Mouse (Mus musculus): ENCODE results near the gene 1700067K01Rik. TPM values are rescaled to one million over a fixed set of nuclear protein-coding genes. Genes with fewer than 3 reads are reported as not detected.

Gene 1700067K01Rik
- polyA plus RNA-seq, 1 experiment from 2014 or later = 0.68 TPM

DNA sequence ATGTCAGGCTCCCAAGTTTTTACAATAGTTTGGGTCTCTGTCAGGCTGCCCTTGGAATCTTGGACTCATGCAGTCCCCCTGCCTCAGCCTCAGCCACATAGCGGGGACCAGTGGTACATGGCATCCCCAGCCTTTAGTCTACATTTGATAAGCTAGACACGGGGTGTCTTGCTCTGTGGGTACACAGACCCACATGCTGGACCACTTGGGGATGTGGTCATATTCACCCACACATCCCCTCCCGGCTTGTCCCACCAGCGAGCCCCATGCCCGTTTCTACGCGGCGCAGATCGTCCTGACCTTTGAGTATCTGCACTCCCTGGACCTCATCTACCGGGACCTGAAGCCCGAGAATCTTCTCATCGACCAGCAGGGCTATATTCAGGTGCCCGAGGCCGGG is 11.1 kb upstream of the 1700067K01Rik start:
- H3K36me3 ChIP-seq = peaks cover 47% of the 10 kb centered on the region
- no peaks in the 10 kb centered on the region for H3K4me1 ChIP-seq
- WGBS = 95% methylated on average over 14 of the region's 14 CpGs
- H3K27me3 ChIP-seq (replicated peaks) = no peaks in the 10 kb centered on the region
- no peak for ATAC-seq (ENCODE audit: insufficient read depth, low FRiP score, low read depth)
- no peak overlapping the region for H3K4me2 ChIP-seq
- H3K27ac ChIP-seq = no peak overlapping the region
- no peak overlapping the region for H3K4me3 ChIP-seq (replicated peaks)
- no peak overlapping the region for H3K9ac ChIP-seq
- no peaks in the 10 kb centered on the region for H3K9me3 ChIP-seq

DNA sequence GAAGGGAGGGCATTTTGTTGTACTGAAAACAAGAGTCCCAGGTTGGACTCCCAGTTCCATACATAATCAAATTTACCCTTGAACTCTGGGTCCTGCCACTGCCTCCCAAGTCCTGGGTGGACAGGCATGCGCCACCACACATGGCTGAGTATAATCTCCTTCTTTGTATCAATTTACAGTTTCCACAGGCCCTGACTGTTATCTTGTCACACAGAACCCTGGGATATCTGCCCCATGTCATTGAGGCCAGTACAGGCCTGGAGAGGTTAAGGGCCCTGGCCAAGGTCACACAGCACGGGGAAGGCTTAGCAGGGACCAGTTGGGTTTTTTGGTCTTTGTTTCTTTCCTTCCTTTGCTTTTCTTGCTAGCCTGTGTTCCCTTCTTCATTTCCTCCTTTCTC is 8.8 kb upstream of the 1700067K01Rik start:
- 78% methylated on average over 2 of the region's 2 CpGs for WGBS
- Histone ChIP-seq H3K9me3 (no peaks in the 10 kb centered on the region), H3K9ac (no peak overlapping the region), H3K4me3 (replicated peaks) (no peak overlapping the region), H3K27ac (no peak overlapping the region), H3K27me3 (replicated peaks) (no peaks in the 10 kb centered on the region), H3K4me1 (no peaks in the 10 kb centered on the region; the same call in 1 of the 2 replicates), H3K4me2 (no peak overlapping the region), H3K36me3 (peaks cover 37% of the 10 kb centered on the region)
- ATAC-seq (ENCODE audit: insufficient read depth, low FRiP score, low read depth) = no peak

DNA sequence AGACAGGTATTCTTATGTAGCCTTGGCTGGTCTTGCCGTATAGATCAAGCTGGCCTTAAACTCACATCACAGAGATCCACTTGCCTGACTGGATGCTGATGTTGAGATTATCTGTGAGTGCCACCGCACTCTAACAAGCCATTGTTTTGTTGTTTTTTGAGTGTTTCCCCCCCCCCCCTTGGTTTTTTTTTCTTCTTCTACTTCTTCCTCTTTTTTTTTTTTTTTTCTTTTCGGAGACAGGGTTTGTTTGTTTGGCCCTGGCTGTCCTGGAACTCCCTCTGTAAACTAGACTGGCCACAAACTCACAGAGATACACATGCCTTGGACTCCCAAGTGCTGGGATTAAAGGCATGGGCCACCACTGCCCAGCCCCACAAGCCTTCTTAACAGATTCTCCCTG is 7.3 kb upstream of the 1700067K01Rik start:
- Histone ChIP-seq H3K36me3 (peaks cover 25% of the 10 kb centered on the region), H3K9me3 (no peaks in the 10 kb centered on the region), H3K9ac (no peak overlapping the region), H3K27ac (no peak overlapping the region), H3K4me1 (peaks cover 4% of the 10 kb centered on the region), H3K4me2 (no peak overlapping the region), H3K27me3 (replicated peaks) (no peaks in the 10 kb centered on the region), H3K4me3 (replicated peaks) (no peak overlapping the region)
- ATAC-seq (ENCODE audit: insufficient read depth, low FRiP score, low read depth) = no peak
- WGBS = 74% methylated on average over 3 of the region's 3 CpGs

DNA sequence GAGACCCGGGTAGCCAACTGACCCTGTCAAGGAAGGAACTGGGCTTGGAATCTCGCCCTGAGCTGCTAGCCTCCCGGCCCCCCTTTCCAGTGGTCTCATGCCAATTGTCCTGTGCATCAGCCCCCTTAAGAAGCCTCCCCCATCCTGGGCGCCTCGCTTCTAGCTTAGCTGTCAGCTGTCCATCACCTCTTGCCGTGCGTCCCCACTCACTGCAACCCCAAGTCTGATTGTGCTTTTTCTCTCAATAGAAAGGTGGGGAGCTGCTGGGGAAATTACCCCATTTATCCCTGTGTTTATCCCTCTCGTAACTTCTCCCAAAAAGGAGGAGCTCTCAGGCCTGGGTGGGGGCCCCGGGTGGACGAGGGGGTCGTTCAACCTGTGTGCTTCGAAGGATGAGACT is 5.3 kb upstream of the 1700067K01Rik start:
- WGBS = 20% methylated on average over 12 of the region's 12 CpGs
- Histone ChIP-seq H3K36me3 (peaks cover 16% of the 10 kb centered on the region), H3K9ac (no peak overlapping the region; the same call in 1 of the 2 replicates), H3K4me1 (peaks cover 15% of the 10 kb centered on the region), H3K9me3 (no peaks in the 10 kb centered on the region), H3K4me3 (replicated peaks) (peak overlapping the region; percentile 84), H3K27me3 (replicated peaks) (no peaks in the 10 kb centered on the region), H3K27ac (peak overlapping the region; percentile 98; the same call in 1 of the 2 replicates), H3K4me2 (peak overlapping the region; percentile 91)
- ATAC-seq (ENCODE audit: insufficient read depth, low FRiP score, low read depth) = no peak

DNA sequence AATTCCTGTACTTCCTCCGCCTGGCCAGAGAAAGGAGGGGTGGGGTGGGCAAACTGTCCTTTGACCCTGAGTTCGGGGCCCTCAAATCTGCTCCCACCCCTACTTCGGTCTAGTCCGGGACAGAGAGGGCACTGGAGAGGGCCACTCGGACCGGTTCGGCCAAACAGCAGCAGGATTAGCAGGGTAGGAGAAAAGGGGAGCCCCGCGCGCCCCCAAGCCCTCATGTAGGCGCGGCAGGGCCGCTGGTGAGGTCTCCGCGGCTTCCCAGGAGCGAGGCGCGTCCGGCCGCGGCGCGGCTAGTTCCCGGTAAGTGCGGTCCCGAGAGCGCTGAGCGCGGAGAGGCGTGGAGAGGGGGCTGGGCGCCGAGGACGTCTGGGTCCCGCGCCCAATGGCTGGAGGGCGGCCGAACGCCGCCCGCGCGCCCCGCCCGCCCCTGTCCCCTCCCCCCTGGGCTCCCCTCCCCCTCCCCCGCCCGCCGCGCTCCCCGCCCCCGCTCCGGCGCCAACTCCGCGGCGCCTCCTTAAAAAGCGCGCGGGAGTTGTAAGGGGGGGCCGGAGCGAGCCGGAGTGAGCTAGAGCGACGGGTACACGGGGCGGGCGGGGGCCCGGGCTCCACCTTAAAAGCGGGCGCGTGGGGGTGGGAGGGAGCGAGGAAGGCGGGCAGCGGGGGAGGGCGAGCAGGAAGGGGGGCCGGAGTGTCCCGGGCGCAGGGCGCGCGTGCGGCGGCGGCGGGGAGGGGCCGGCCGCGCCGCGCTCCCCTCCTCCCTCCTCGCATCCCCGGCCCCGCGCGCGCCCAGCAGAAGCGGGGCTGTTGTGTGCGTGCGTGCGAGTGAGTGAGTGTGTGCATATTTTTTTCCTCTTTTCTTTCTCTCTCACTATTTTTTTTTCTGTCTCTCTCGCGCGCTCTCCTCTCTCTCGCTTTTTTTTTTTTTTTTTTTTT is 4.5 kb upstream of the 1700067K01Rik start:
- no peaks in the 10 kb centered on the region for H3K27me3 ChIP-seq (replicated peaks)
- peak; percentile 88 for ATAC-seq (ENCODE audit: insufficient read depth, low FRiP score, low read depth)
- H3K4me1 ChIP-seq = peaks cover 21% of the 10 kb centered on the region
- peak overlapping the region; percentile 82; the same call in 1 of the 2 replicates for H3K9ac ChIP-seq
- H3K9me3 ChIP-seq = no peaks in the 10 kb centered on the region
- H3K36me3 ChIP-seq = peaks cover 23% of the 10 kb centered on the region
- H3K4me2 ChIP-seq = peak overlapping the region; percentile 91
- H3K27ac ChIP-seq = peak overlapping the region; percentile 98
- peak overlapping the region; percentile 84 for H3K4me3 ChIP-seq (replicated peaks)
- WGBS = 0% methylated on average over 73 of the region's 103 CpGs

DNA sequence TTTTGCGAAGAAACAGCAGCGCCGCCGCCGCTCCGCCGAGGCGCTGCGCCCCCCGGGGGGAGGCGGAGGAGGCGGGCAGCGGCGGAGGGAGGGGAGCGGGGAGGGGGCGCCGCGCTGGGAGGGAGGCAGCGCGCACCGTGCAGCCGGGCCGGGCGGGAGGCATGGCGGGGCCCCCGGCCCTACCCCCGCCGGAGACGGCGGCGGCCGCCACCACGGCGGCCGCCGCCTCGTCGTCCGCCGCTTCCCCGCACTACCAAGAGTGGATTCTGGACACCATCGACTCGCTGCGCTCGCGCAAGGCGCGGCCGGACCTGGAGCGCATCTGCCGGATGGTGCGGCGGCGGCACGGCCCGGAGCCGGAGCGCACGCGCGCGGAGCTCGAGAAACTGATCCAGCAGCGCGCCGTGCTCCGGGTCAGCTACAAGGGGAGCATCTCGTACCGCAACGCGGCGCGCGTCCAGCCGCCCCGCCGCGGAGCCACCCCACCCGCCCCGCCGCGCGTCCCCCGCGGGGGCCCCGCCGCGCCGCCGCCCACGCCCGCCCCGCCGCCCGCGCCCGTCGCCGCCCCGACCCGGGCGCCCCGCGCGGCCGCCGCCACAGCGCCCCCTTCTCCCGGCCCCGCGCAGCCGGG is 3.7 kb upstream of the 1700067K01Rik start, which contains the start of gene Samd1:
TSS of gene Samd1 (plus strand) at position 162 of the 631 bp plus-strand sequence.
- peak within 1 kb of the TSS; percentile 91 for H3K4me2 ChIP-seq
- H3K36me3 ChIP-seq = peaks cover 26% of the 10 kb centered on the region
- ATAC-seq (ENCODE audit: insufficient read depth, low FRiP score, low read depth) = no peak
- H3K27me3 ChIP-seq (replicated peaks) = no peaks in the 10 kb centered on the region
- under 1% methylated on average over 30 of the region's 112 CpGs for WGBS
- peak within 1 kb of the TSS; percentile 82 for H3K9ac ChIP-seq
- H3K9me3 ChIP-seq = no peaks in the 10 kb centered on the region
- H3K27ac ChIP-seq = peak within 1 kb of the TSS; percentile 98
- peaks cover 21% of the 10 kb centered on the region for H3K4me1 ChIP-seq
- peak within 1 kb of the TSS; percentile 84 for H3K4me3 ChIP-seq (replicated peaks)

DNA sequence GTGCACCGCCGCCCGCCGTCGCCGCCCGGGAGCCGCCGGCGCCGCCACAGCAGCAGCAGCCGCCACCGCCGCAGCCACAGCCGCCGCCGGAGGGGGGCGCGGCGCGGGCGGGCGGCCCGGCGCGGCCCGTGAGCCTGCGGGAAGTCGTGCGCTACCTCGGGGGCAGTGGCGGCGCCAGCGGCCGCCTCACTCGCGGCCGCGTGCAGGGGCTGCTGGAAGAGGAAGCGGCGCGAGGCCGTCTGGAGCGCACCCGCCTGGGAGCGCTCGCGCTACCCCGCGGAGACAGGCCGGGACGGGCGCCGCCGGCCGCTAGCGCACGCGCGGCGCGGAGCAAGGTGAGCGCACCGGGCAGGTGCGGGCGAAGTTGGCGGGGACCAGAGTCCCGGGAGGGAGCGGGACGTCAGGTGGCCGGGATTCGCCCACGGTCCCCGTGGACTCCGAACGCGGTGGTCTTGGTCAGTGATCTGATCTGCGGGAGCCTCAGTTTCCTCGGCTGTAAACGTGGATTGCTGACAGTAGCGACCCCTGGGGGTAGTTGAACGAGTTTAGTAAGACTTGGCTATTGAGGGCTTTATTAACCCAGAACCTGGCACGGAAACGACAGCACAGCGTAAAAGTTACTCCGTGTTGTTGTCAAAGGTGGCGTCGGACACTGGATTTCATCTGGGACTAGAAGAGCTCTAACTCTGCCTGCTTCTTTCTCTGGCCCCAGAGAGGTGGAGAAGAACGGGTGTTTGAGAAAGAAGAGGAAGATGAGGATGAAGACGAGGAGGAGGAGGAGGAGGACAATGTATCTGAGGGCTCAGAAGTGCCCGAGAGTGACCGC is 2.9 kb upstream of the 1700067K01Rik start:
- WGBS = 1% methylated on average over 81 of the region's 92 CpGs
- peak overlapping the region; percentile 90 for H3K27ac ChIP-seq
- H3K27me3 ChIP-seq (replicated peaks) = no peaks in the 10 kb centered on the region
- peaks cover 25% of the 10 kb centered on the region for H3K4me1 ChIP-seq
- no peak for ATAC-seq (ENCODE audit: insufficient read depth, low FRiP score, low read depth)
- peaks cover 24% of the 10 kb centered on the region for H3K36me3 ChIP-seq
- H3K9me3 ChIP-seq = no peaks in the 10 kb centered on the region
- peak overlapping the region; percentile 63 for H3K9ac ChIP-seq
- peak overlapping the region; percentile 78 for H3K4me3 ChIP-seq (replicated peaks)
- peak overlapping the region; percentile 91 for H3K4me2 ChIP-seq

DNA sequence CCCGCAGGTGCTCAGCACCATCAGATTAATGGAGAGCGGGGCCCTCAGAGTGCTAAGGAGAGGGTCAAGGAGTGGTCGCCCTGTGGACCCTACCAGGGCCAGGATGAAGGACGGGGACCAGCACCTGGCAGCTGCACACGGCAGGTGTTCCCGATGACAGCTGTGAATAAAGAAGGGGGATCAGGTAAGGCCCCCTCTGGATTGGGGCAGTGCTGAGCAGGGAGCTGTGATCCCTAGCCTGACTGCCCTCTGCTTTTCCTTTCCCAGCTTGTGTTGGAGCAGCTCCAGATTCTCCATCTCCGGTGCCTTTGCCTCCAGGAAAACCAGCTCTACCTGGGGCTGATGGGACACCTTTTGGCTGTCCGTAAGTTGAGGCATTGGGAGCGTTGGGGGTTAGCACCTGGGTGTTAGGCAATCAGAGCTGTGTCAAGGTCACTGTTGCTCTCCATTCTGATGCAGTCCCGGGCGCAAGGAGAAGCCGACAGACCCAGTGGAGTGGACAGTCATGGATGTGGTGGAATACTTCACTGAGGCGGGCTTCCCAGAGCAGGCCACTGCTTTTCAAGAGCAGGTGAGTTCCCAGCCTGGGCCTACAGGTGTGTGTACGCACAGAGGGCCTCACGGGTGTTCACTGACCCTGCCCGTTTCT is 2.1 kb upstream of the 1700067K01Rik start:
- Histone ChIP-seq H3K4me3 (replicated peaks) (peak overlapping the region; percentile 78), H3K36me3 (peaks cover 20% of the 10 kb centered on the region), H3K9ac (0 out of 2 replicates have a peak overlapping the region, but pooled peaks have one; percentile 63), H3K4me2 (peak overlapping the region; percentile 91), H3K4me1 (peaks cover 26% of the 10 kb centered on the region), H3K9me3 (no peaks in the 10 kb centered on the region), H3K27ac (0 out of 2 replicates have a peak overlapping the region, but pooled peaks have one; percentile 90), H3K27me3 (replicated peaks) (no peaks in the 10 kb centered on the region)
- ATAC-seq (ENCODE audit: insufficient read depth, low FRiP score, low read depth) = no peak
- WGBS = 59% methylated on average over 16 of the region's 16 CpGs

DNA sequence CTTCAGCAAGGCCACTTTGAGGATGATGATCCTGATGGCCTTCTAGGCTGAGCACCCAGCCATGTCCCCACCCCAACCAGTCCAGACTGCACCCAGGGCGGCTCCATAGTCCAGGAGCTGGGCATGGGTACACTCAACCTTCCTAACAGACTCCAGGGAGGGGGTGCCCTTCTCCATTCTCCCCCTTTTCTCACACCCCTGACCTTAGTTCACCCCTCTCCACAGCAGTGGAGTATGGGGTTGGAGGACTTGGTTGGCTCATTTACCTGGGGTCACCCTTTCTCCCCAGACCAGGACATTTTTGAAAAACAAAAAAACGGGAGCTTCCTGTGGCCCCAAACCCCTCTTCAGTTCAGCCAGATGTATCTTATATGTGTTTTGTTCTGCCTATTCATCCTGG is 1.5 kb upstream of the 1700067K01Rik start:
- Histone ChIP-seq H3K36me3 (peaks cover 20% of the 10 kb centered on the region), H3K27ac (no peak overlapping the region), H3K27me3 (replicated peaks) (no peaks in the 10 kb centered on the region), H3K4me2 (0 out of 2 replicates have a peak overlapping the region, but pooled peaks have one; percentile 91), H3K4me1 (peaks cover 29% of the 10 kb centered on the region), H3K9ac (no peak overlapping the region), H3K4me3 (replicated peaks) (no peak overlapping the region), H3K9me3 (no peaks in the 10 kb centered on the region)
- ATAC-seq (ENCODE audit: insufficient read depth, low FRiP score, low read depth) = no peak
- 85% methylated on average over 2 of the region's 2 CpGs for WGBS

DNA sequence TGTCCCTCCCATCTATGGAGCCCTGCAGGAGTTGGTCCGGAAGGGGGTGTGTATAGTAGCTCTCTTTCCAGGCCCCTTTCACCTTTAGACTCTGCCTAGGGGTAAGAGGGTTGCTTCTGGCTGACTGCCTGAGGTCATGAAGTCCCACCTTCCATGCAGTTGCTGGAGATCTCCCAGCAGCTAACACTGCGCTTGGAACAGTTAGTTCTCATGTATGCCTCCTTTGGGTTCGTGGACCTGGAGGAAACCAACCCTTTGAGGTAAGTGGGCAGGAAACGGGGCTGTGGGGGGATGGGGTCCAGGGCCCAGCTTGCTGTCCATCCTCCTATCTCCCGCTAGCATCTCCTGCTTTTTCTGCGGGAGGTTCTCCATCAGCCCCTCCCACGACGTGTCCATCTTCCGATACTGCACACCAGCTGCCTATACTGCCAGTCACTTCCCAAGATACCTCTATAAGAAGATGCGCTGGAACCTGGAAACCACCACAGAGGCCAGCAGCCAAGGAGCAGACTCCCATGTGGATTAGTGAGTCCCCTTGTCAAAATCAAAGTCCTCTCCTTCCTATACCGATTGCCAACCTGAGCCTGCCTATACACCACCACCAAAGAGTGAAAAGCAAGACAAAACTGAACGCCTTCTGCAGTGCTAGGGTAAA is 1.8 kb downstream of the 1700067K01Rik start:
- 65% methylated on average over 12 of the region's 12 CpGs for WGBS
- Histone ChIP-seq H3K9me3 (no peaks in the 10 kb centered on the region), H3K9ac (no peak overlapping the region), H3K36me3 (peaks cover 20% of the 10 kb centered on the region), H3K4me2 (no peak overlapping the region), H3K4me3 (replicated peaks) (no peak overlapping the region), H3K27ac (no peak overlapping the region), H3K27me3 (replicated peaks) (no peaks in the 10 kb centered on the region), H3K4me1 (peaks cover 32% of the 10 kb centered on the region)
- no peak for ATAC-seq (ENCODE audit: insufficient read depth, low FRiP score, low read depth)
